ENCODE assay signal across 15 mouse cellular contexts in genomic region chr11:118726430-118726829, GRCm38 (mm10).
"Had no signal": no experiment of that assay in that cellular context is flagged by ENCODE, and none has a peak within 500 bp of the region (broad histone marks: within the 10 kb centered on the region; RNA-seq: fewer than 3 reads in every experiment).

No protein-coding gene starts in this region.

- H3K9ac ChIP-seq: lung, embryonic 14.5 days; midbrain, embryonic 12.5 days; neural tube, embryonic 12.5 days; stomach, embryonic 15.5 days had no signal

- DNase-seq: lung, adult 18-20 months; lung, embryonic 14.5 days; lung, postnatal 10 days; lung, postnatal 4 days; midbrain, embryonic 14.5 days; right cerebral cortex, postnatal 14 days; thymus, adult 2 months; thymus, postnatal 25 days; thymus, postnatal 4 days had no signal

- H3K4me2 ChIP-seq: lung, embryonic 14.5 days; midbrain, embryonic 12.5 days; neural tube, embryonic 12.5 days; stomach, embryonic 15.5 days had no signal

- ATAC-seq: midbrain, embryonic 16.5 days had no signal

- H3K27ac ChIP-seq: midbrain, embryonic 12.5 days; neural tube, embryonic 12.5 days; stomach, embryonic 15.5 days; stomach, postnatal 0 days had no signal

- H3K27me3 ChIP-seq: midbrain, embryonic 12.5 days; neural tube, embryonic 12.5 days; stomach, embryonic 15.5 days had no signal

- H3K36me3 ChIP-seq: midbrain, embryonic 10.5 days; midbrain, embryonic 12.5 days; stomach, embryonic 15.5 days had no signal

- H3K4me3 ChIP-seq: midbrain, embryonic 10.5 days; midbrain, embryonic 12.5 days; neural tube, embryonic 12.5 days; stomach, embryonic 15.5 days had no signal

- H3K9me3 ChIP-seq: midbrain, embryonic 10.5 days; midbrain, embryonic 12.5 days; neural tube, embryonic 12.5 days; stomach, embryonic 15.5 days had no signal
